Mouse (Mus musculus) erythroblast, embryonic 14.5 days (primary cell): Measurements from ENCODE around the gene Dnah14. TPM values are rescaled to one million over a fixed set of nuclear protein-coding genes. Genes with fewer than 3 reads are reported as not detected.

ENCODE experiments used
- H3K27me3 ChIP-seq: 2 replicates; pipeline ENCODE4 v1.6.1; 2012; ENCODE audit warnings: inconsistent platforms; ENCODE audit not compliant: control insufficient read depth
- H3K36me3 ChIP-seq: 2 replicates; pipeline ENCODE4 v1.6.1; 2012; ENCODE audit warnings: mild to moderate bottlenecking, inconsistent platforms; ENCODE audit not compliant: control insufficient read depth
- H3K4me1 ChIP-seq: 2 replicates; pipeline ENCODE4 v1.6.1; 2012; ENCODE audit warnings: inconsistent platforms; ENCODE audit not compliant: control insufficient read depth
- H3K4me3 ChIP-seq: replicated peaks from 2 replicates; pipeline ENCODE3; 2012; ENCODE audit warnings: moderate library complexity, mild to moderate bottlenecking, inconsistent platforms
- H3K9me3 ChIP-seq: 2 replicates; pipeline ENCODE4 v1.6.1; 2012; ENCODE audit warnings: low read length, inconsistent platforms, mixed read lengths; ENCODE audit not compliant: control insufficient read depth
- GATA1 ChIP-seq: IDR thresholded peaks from 2 replicates; pipeline ENCODE4 v1.6.1; 2012; ENCODE audit warnings: low read length, inconsistent platforms, mixed read lengths
- TAL1 ChIP-seq: IDR thresholded peaks from 3 replicates; pipeline ENCODE4 v1.6.1; 2012; ENCODE audit warnings: low read length, inconsistent platforms, mixed read lengths
- polyA plus RNA-seq: library from polyadenylated mRNA; stranded (reverse); fragments of >175 nt; gene quantifications from 2 replicates; pipeline ENCODE4 v1.2.3, GENCODE M21; 2012

Dnah14 gene
- polyA plus RNA-seq, 1 experiment: not detected

GRCm38 (mm10) chr1:181853081-181853736 lies 276.9 kb downstream of the Dnah14 start:
- Histone ChIP-seq H3K36me3 (no peaks in the 10 kb centered on the region), H3K4me3 (no peak overlapping the region), H3K4me1 (peaks cover 5% of the 10 kb centered on the region), H3K27me3 (peaks cover 34% of the 10 kb centered on the region), H3K9me3 (no peaks in the 10 kb centered on the region)
- no peak for TF ChIP-seq GATA1
- no peak for TF ChIP-seq TAL1

- H3K4me3 ChIP-seq: no peak overlapping the region
- peaks cover 31% of the 10 kb centered on the region for H3K27me3 ChIP-seq
- no peaks in the 10 kb centered on the region for H3K36me3 ChIP-seq
- H3K4me1 ChIP-seq: peaks cover 5% of the 10 kb centered on the region
- TF ChIP-seq GATA1 (no peak), TAL1 (no peak)
- H3K9me3 ChIP-seq: no peaks in the 10 kb centered on the region
Observed at GRCm38 (mm10) chr1:181854829-181855228, 278.5 kb downstream of the Dnah14 start.

- Histone ChIP-seq H3K4me1 (peaks cover 12% of the 10 kb centered on the region), H3K4me3 (no peak overlapping the region), H3K9me3 (no peaks in the 10 kb centered on the region), H3K36me3 (no peaks in the 10 kb centered on the region), H3K27me3 (peaks cover 27% of the 10 kb centered on the region)
- no peak for TF ChIP-seq GATA1
Observed at GRCm38 (mm10) chr1:181856329-181856728, 280.0 kb downstream of the Dnah14 start.

GRCm38 (mm10) chr1:181860659-181861058 lies 284.3 kb downstream of the Dnah14 start:
- H3K9me3 ChIP-seq: no peaks in the 10 kb centered on the region
- peaks cover 22% of the 10 kb centered on the region for H3K27me3 ChIP-seq
- TF ChIP-seq GATA1 (no peak), TAL1 (no peak)
- no peaks in the 10 kb centered on the region for H3K36me3 ChIP-seq
- no peak overlapping the region for H3K4me3 ChIP-seq
- peaks cover 15% of the 10 kb centered on the region for H3K4me1 ChIP-seq

- peaks cover 16% of the 10 kb centered on the region for H3K4me1 ChIP-seq
- no peak overlapping the region for H3K4me3 ChIP-seq
- no peaks in the 10 kb centered on the region for H3K9me3 ChIP-seq
- H3K27me3 ChIP-seq: peaks cover 22% of the 10 kb centered on the region
- H3K36me3 ChIP-seq: no peaks in the 10 kb centered on the region
- no peak for TF ChIP-seq TAL1
- TF ChIP-seq GATA1: no peak
Observed at GRCm38 (mm10) chr1:181861181-181861902, 285.0 kb downstream of the Dnah14 start.

- Histone ChIP-seq H3K4me1 (peaks cover 18% of the 10 kb centered on the region), H3K36me3 (no peaks in the 10 kb centered on the region), H3K4me3 (no peak overlapping the region), H3K9me3 (no peaks in the 10 kb centered on the region), H3K27me3 (peaks cover 22% of the 10 kb centered on the region)
- TF ChIP-seq GATA1 (no peak), TAL1 (no peak)
Observed at GRCm38 (mm10) chr1:181862676-181863374, 286.5 kb downstream of the Dnah14 start.

GRCm38 (mm10) chr1:181863431-181863830 lies 287.1 kb downstream of the Dnah14 start:
- Histone ChIP-seq H3K4me1 (peaks cover 18% of the 10 kb centered on the region), H3K4me3 (no peak overlapping the region), H3K36me3 (no peaks in the 10 kb centered on the region), H3K27me3 (peaks cover 22% of the 10 kb centered on the region), H3K9me3 (no peaks in the 10 kb centered on the region)
- TF ChIP-seq TAL1 (no peak), GATA1 (no peak)

Other genes starting within 250 kb of the Dnah14 start
- not detected in 2 replicates for gene Cnih3, start 223.9 kb upstream of the Dnah14 start, polyA plus RNA-seq
- gene Ccdc121, start 65.1 kb upstream of the Dnah14 start, polyA plus RNA-seq: not detected in 2 replicates